Mouse (Mus musculus): ENCODE results near the gene Olfr874. TPM values are rescaled to one million over a fixed set of nuclear protein-coding genes. Genes with fewer than 3 reads are reported as not detected.
"Not testable (repeated sequence)": the region's sequence is repeated elsewhere in the genome, so short reads cannot be mapped to it uniquely, and the experiment has no call there.

Gene Olfr874
- polyA plus RNA-seq, 1 experiment from 2014 or later: not detected

- H3K4me1 ChIP-seq (replicated peaks; ENCODE audit: control insufficient read depth, insufficient read depth, low read length): 0 out of 2 replicates have a peak, but pooled peaks cover 3% of the 10 kb centered on the region
- H3K4me2 ChIP-seq (ENCODE audit: low read length): no peak within 1 kb of the TSS
- ATAC-seq (replicated peaks; ENCODE audit: low FRiP score, low TSS enrichment, low read depth) (no peak), DNase-seq (ENCODE audit: low spot score) (no peak)
- no peak within 1 kb of the TSS for H3K27ac ChIP-seq (ENCODE audit: low read depth)
- no peaks in the 10 kb centered on the region for H3K36me3 ChIP-seq (ENCODE audit: control insufficient read depth, insufficient read depth, low read length)
- H3K9me3 ChIP-seq (ENCODE audit: control insufficient read depth, low read length): no peaks in the 10 kb centered on the region
- no peak within 1 kb of the TSS for H3K4me3 ChIP-seq (ENCODE audit: low read depth, low read length)
- 19% methylated on average over 2 of the region's 2 CpGs for WGBS
- no peak within 1 kb of the TSS for H3K9ac ChIP-seq (ENCODE audit: low read length)
- no peaks in the 10 kb centered on the region for H3K27me3 ChIP-seq (replicated peaks; ENCODE audit: control insufficient read depth, insufficient read depth, low read length)
Observed at GRCm38 (mm10) chr9:37771759-37772158, 26.9 kb downstream of the Olfr874 start, which contains the start of gene Olfr875. TSS of gene Olfr875 (plus strand) at chr9:37771857.

DNA sequence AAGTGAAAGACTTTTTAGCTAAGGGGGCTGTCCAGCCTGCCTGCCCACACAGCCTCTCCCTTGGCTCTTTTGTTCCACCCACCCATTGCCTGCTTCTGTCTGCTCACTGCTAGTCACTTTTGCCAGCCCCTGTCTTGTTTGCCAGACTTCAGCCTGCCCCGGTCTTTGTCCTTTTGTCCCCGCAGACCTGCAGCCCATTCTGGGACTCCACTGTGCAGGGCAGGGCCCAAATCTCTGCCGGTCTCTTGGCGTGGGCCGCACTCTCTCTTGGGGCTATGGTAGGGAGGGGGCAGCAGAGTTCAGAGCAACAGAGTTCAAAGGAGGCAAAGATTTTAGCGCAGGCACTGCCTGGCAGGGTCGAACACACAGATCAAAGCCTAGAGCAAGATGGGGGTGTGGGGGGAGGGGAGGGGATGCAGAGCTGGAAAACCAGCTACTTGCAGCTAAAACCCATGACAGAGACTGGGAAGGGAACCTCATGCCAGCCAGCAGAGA lies 37.9 kb downstream of the Olfr874 start:
- no peaks in the 10 kb centered on the region for H3K36me3 ChIP-seq (ENCODE audit: control insufficient read depth, insufficient read depth, low read length)
- no peaks in the 10 kb centered on the region for H3K27me3 ChIP-seq (replicated peaks; ENCODE audit: control insufficient read depth, insufficient read depth, low read length)
- no peak overlapping the region; the same call in 1 of the 2 replicates for H3K4me3 ChIP-seq (ENCODE audit: low read depth, low read length)
- H3K27ac ChIP-seq (ENCODE audit: low read depth): no peak overlapping the region
- H3K4me2 ChIP-seq (ENCODE audit: low read length): peak overlapping the region; percentile 39
- no peaks in the 10 kb centered on the region for H3K4me1 ChIP-seq (replicated peaks; ENCODE audit: control insufficient read depth, insufficient read depth, low read length)
- 4% methylated on average over 7 of the region's 7 CpGs for WGBS
- ATAC-seq (replicated peaks; ENCODE audit: low FRiP score, low TSS enrichment, low read depth) (peak; percentile 75), DNase-seq (ENCODE audit: low spot score) (peak; percentile 61)
- H3K9me3 ChIP-seq (ENCODE audit: control insufficient read depth, low read length): no peaks in the 10 kb centered on the region
- 0 out of 2 replicates have a peak overlapping the region, but pooled peaks have one; percentile 16 for H3K9ac ChIP-seq (ENCODE audit: low read length)

DNA sequence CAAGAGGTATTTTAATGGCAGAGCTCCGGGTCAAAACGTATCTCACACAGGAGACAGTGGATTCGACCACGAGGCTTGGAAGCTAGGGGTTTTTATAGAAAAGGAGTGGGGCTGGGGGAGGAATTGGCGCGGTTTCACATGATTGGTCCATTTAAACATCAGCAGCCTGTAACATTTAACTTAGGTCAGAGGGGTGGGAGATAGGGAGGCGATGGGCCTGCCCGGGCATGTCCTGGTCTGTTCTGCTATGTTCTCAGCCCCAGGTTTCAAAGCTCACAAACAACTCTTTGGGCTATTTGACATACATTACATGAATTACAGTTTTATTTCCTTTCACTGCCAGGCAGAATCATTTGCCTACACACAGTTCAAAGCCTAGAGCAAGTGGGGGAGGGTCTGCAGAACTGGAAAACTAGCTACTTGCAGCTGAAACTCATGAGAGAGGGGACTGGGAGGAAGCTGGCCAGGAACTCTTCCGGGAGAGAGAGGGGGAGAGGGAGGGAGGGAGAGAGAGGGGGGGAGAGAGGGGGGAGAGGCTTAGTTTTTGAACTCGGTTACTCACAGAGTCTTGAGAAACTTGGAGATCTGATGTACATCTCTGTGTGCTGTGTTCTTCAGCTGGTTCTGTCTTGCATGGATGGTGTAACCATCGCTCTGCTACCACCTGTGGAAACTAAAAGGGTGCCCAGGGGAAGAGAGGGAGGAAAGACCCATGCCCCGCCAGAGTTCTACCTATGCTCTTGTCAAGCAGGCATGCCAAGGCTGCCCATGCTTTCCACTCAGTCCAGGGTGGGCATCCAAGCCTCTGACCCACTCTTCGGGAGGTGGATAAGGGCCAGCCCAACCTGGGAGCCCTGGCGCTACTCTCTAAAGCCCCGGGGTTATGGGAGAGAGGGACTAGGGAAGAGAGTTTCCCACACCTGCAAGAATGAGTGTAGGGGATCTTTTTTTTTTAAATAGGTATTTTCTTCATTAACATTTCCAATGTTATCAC lies 38.8 kb downstream of the Olfr874 start:
- WGBS: 68% methylated on average over 9 of the region's 15 CpGs
- not testable (repeated sequence) for H3K9ac ChIP-seq (ENCODE audit: low read length); H3K27me3 ChIP-seq (replicated peaks; ENCODE audit: control insufficient read depth, insufficient read depth, low read length); DNase-seq (ENCODE audit: low spot score); H3K4me2 ChIP-seq (ENCODE audit: low read length); H3K4me1 ChIP-seq (replicated peaks; ENCODE audit: control insufficient read depth, insufficient read depth, low read length); H3K4me3 ChIP-seq (ENCODE audit: low read depth, low read length); H3K36me3 ChIP-seq (ENCODE audit: control insufficient read depth, insufficient read depth, low read length); ATAC-seq (replicated peaks; ENCODE audit: low FRiP score, low TSS enrichment, low read depth); H3K27ac ChIP-seq (ENCODE audit: low read depth); H3K9me3 ChIP-seq (ENCODE audit: control insufficient read depth, low read length)

DNA sequence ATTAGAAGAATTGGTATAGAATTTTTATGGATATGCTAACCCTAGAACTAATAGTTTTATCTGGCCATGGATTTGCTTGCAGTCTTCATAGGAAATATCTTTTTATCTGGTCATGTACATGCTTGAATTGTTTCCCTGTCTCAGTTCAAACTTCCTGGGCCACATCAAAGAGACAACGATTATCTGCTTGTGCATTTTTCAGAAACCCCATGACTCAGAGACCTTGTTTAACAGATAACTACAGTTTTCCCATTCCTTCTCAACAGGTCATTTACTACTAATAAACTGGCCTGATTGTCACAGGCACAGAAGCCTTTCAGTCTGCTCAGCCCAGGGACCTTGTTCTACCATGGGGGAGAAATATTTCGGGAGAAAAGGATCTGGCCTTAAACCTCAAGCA lies 41.5 kb downstream of the Olfr874 start:
- H3K4me1 ChIP-seq (replicated peaks; ENCODE audit: control insufficient read depth, insufficient read depth, low read length): no peaks in the 10 kb centered on the region
- ATAC-seq (replicated peaks; ENCODE audit: low FRiP score, low TSS enrichment, low read depth): no peak
- no peaks in the 10 kb centered on the region for H3K27me3 ChIP-seq (replicated peaks; ENCODE audit: control insufficient read depth, insufficient read depth, low read length)
- H3K4me2 ChIP-seq (ENCODE audit: low read length): no peak overlapping the region
- H3K27ac ChIP-seq (ENCODE audit: low read depth): no peak overlapping the region
- H3K36me3 ChIP-seq (ENCODE audit: control insufficient read depth, insufficient read depth, low read length): no peaks in the 10 kb centered on the region
- no peak overlapping the region for H3K4me3 ChIP-seq (ENCODE audit: low read depth, low read length)
- WGBS: 82% methylated on average over 2 of the region's 2 CpGs
- no peak for DNase-seq (ENCODE audit: low spot score)
- no peaks in the 10 kb centered on the region for H3K9me3 ChIP-seq (ENCODE audit: control insufficient read depth, low read length)
- H3K9ac ChIP-seq (ENCODE audit: low read length): no peak overlapping the region

Other genes with a start within 250 kb of the Olfr874 start
- 47.2 and 50.4 TPM in 2 replicates for gene Esam, start 217.0 kb upstream of the Olfr874 start, polyA plus RNA-seq (2014; fragmentation: Nextera tagmentation; extraction: Ambion mirVana)
- 2.9 and 6.3 TPM in 2 replicates for gene Vsig2, start 205.9 kb upstream of the Olfr874 start, polyA plus RNA-seq (2014; fragmentation: Nextera tagmentation; extraction: Ambion mirVana)
- 2.5 and 3.4 TPM in 2 replicates for gene Nrgn, start 192.2 kb upstream of the Olfr874 start, polyA plus RNA-seq (2014; fragmentation: Nextera tagmentation; extraction: Ambion mirVana)
- 12.2 and 13.0 TPM in 2 replicates for gene Siae, start 189.4 kb upstream of the Olfr874 start, polyA plus RNA-seq (2014; fragmentation: Nextera tagmentation; extraction: Ambion mirVana)
- gene Spa17, start 131.4 kb upstream of the Olfr874 start, polyA plus RNA-seq (2014; fragmentation: Nextera tagmentation; extraction: Ambion mirVana): 4.7 and 4.8 TPM in 2 replicates
- gene Tbrg1, start 87.8 kb upstream of the Olfr874 start, polyA plus RNA-seq (2014; fragmentation: Nextera tagmentation; extraction: Ambion mirVana): 166 and 169 TPM in 2 replicates
- not detected in 2 replicates for gene Panx3, start 75.9 kb upstream of the Olfr874 start, polyA plus RNA-seq (2014; fragmentation: Nextera tagmentation; extraction: Ambion mirVana)
- gene Olfr160, start 28.9 kb upstream of the Olfr874 start, polyA plus RNA-seq (2014; fragmentation: Nextera tagmentation; extraction: Ambion mirVana): not detected in 2 replicates
- gene Olfr875, start 26.8 kb downstream of the Olfr874 start, polyA plus RNA-seq (2014; fragmentation: Nextera tagmentation; extraction: Ambion mirVana): not detected in 2 replicates
- not detected in 2 replicates for gene Olfr876, start 57.9 kb downstream of the Olfr874 start, polyA plus RNA-seq (2014; fragmentation: Nextera tagmentation; extraction: Ambion mirVana)
- gene Olfr877, start 109.2 kb downstream of the Olfr874 start, polyA plus RNA-seq (2014; fragmentation: Nextera tagmentation; extraction: Ambion mirVana): not detected in 2 replicates
- gene Olfr145, start 151.6 kb downstream of the Olfr874 start, polyA plus RNA-seq (2014; fragmentation: Nextera tagmentation; extraction: Ambion mirVana): not detected in 2 replicates
- not detected in 2 replicates for gene Olfr878, start 172.7 kb downstream of the Olfr874 start, polyA plus RNA-seq (2014; fragmentation: Nextera tagmentation; extraction: Ambion mirVana)
- not detected in 2 replicates for gene Olfr881, start 246.7 kb downstream of the Olfr874 start, polyA plus RNA-seq (2014; fragmentation: Nextera tagmentation; extraction: Ambion mirVana)